Mouse (Mus musculus): ENCODE results near the gene Itm2b.

- TF ChIP-seq CTCF (IDR thresholded peaks at IDR 0.05; ENCODE audit: borderline replicate concordance, insufficient read depth, low read depth, low read length) (no peak), POLR2A (IDR thresholded peaks at IDR 0.05; ENCODE audit: borderline replicate concordance, insufficient read depth, low read length) (no peak)
Measured at GRCm38 (mm10) chr14:73411729-73412128, 26.6 kb upstream of the Itm2b start.
